Mouse (Mus musculus): ENCODE data around the gene Olfr986. TPM values are rescaled to one million over a fixed set of nuclear protein-coding genes. Genes with fewer than 3 reads are reported as not detected.

Olfr986 gene
- total RNA-seq, 2 experiments from 2014 or later, result not detected

DNA sequence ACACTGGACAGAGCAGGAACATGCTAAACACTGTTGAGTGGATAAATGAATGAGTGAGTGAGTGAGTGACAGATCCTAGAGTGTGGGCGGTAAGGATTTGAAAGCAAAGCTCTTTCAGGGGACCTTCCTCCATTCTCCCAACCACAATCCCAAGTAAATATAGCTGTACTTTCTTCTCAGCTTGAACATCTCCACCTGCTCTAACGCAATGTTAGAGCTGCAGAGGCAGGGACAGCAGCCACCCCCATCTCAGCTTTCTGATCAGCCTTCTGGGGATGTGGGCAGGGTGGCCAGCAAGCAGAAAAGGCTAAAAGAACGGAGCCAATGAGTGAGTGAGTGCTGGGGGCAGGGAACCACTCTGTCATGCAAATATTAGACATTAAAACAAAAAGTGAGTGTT is 50.3 kb downstream of the Olfr986 start:
- ATAC-seq (replicated peaks; ENCODE audit: low FRiP score, poor library complexity, severe bottlenecking), result no peak

- no peak for ATAC-seq (replicated peaks; ENCODE audit: low FRiP score, poor library complexity, severe bottlenecking)
These were observed 53.7 kb downstream of the Olfr986 start for GRCm38 (mm10) chr9:40234233-40235072.

GRCm38 (mm10) chr9:40235220-40235619 is 54.5 kb downstream of the Olfr986 start:
- no peak for ATAC-seq (replicated peaks; ENCODE audit: low FRiP score, poor library complexity, severe bottlenecking)

Other genes starting within 250 kb of the Olfr986 start
- gene Olfr974, start 243.4 kb upstream of the Olfr986 start, total RNA-seq (2015; ENCODE audit: low replicate concordance), result not detected in 2 replicates
- gene Olfr974, start 243.4 kb upstream of the Olfr986 start, total RNA-seq (2017; ENCODE audit: low replicate concordance), result not detected in 2 replicates
- gene Olfr975, start 228.9 kb upstream of the Olfr986 start, total RNA-seq (2015; ENCODE audit: low replicate concordance), result not detected in 2 replicates
- gene Olfr975, start 228.9 kb upstream of the Olfr986 start, total RNA-seq (2017; ENCODE audit: low replicate concordance), result not detected in 2 replicates
- not detected in 2 replicates for gene Olfr976, start 219.8 kb upstream of the Olfr986 start, total RNA-seq (2015; ENCODE audit: low replicate concordance)
- gene Olfr976, start 219.8 kb upstream of the Olfr986 start, total RNA-seq (2017; ENCODE audit: low replicate concordance), result not detected in 2 replicates
- gene Olfr978, start 188.8 kb upstream of the Olfr986 start, total RNA-seq (2015; ENCODE audit: low replicate concordance), result not detected in 2 replicates
- gene Olfr978, start 188.8 kb upstream of the Olfr986 start, total RNA-seq (2017; ENCODE audit: low replicate concordance), result not detected in 2 replicates
- gene Olfr979, start 177.5 kb upstream of the Olfr986 start, total RNA-seq (2015; ENCODE audit: low replicate concordance), result not detected in 2 replicates
- not detected in 2 replicates for gene Olfr979, start 177.5 kb upstream of the Olfr986 start, total RNA-seq (2017; ENCODE audit: low replicate concordance)
- gene Olfr980, start 171.3 kb upstream of the Olfr986 start, total RNA-seq (2015; ENCODE audit: low replicate concordance), result not detected in 2 replicates
- gene Olfr980, start 171.3 kb upstream of the Olfr986 start, total RNA-seq (2017; ENCODE audit: low replicate concordance), result 1.2 TPM in 1 of 2 replicates, not detected in the other
- gene Olfr981, start 159.5 kb upstream of the Olfr986 start, total RNA-seq (2015; ENCODE audit: low replicate concordance), result not detected in 2 replicates
- not detected in 2 replicates for gene Olfr981, start 159.5 kb upstream of the Olfr986 start, total RNA-seq (2017; ENCODE audit: low replicate concordance)
- gene Olfr982, start 107.1 kb upstream of the Olfr986 start, total RNA-seq (2015; ENCODE audit: low replicate concordance), result not detected in 2 replicates
- not detected in 2 replicates for gene Olfr982, start 107.1 kb upstream of the Olfr986 start, total RNA-seq (2017; ENCODE audit: low replicate concordance)
- gene Olfr983, start 87.3 kb upstream of the Olfr986 start, total RNA-seq (2015; ENCODE audit: low replicate concordance), result not detected in 2 replicates
- gene Olfr983, start 87.3 kb upstream of the Olfr986 start, total RNA-seq (2017; ENCODE audit: low replicate concordance), result not detected in 2 replicates
- not detected in 2 replicates for gene Olfr984, start 66.7 kb upstream of the Olfr986 start, total RNA-seq (2015; ENCODE audit: low replicate concordance)
- not detected in 2 replicates for gene Olfr984, start 66.7 kb upstream of the Olfr986 start, total RNA-seq (2017; ENCODE audit: low replicate concordance)
- not detected in 2 replicates for gene Olfr985, start 50.7 kb upstream of the Olfr986 start, total RNA-seq (2015; ENCODE audit: low replicate concordance)
- gene Olfr985, start 50.7 kb upstream of the Olfr986 start, total RNA-seq (2017; ENCODE audit: low replicate concordance), result not detected in 2 replicates
- not detected in 2 replicates for gene Tmem225, start 32.8 kb upstream of the Olfr986 start, total RNA-seq (2015; ENCODE audit: low replicate concordance)
- gene Tmem225, start 32.8 kb upstream of the Olfr986 start, total RNA-seq (2017; ENCODE audit: low replicate concordance), result not detected in 2 replicates
- 0.36 TPM in 1 of 2 replicates, not detected in the other for gene Zfp202, start 11.4 kb downstream of the Olfr986 start, total RNA-seq (2015; ENCODE audit: low replicate concordance)
- 0.77 TPM in 1 of 2 replicates, not detected in the other for gene Zfp202, start 11.4 kb downstream of the Olfr986 start, total RNA-seq (2017; ENCODE audit: low replicate concordance)
- gene Scn3b, start 88.3 kb downstream of the Olfr986 start, total RNA-seq (2015; ENCODE audit: low replicate concordance), result not detected in 2 replicates
- gene Scn3b, start 88.3 kb downstream of the Olfr986 start, total RNA-seq (2017; ENCODE audit: low replicate concordance), result not detected in 2 replicates

All from erythroid progenitor cell, adult 5-6 weeks (primary cell).